Mouse (Mus musculus) forebrain, embryonic 16.5 days (tissue): ENCODE results near the gene Wsb2. TPM values are rescaled to one million over a fixed set of nuclear protein-coding genes. Genes with fewer than 3 reads are reported as not detected.
"Not testable (repeated sequence)": the region's sequence is repeated elsewhere in the genome, so short reads cannot be mapped to it uniquely, and the experiment has no call there.

Experiments used
- ATAC-seq: fragments of 200-750 bp; cut with Nextera tagmentation; 2 replicates; pipeline ENCODE4 v1.8.0; 2017; ENCODE audit warnings: mild to moderate bottlenecking, moderate library complexity
- H3K27ac ChIP-seq: fragments of 300-500 bp; sonication (generic); 2 replicates; pipeline ENCODE4 v1.5.1; 2014; ENCODE audit warnings: low read length, control low read depth
- H3K27me3 ChIP-seq: fragments of 300-500 bp; sonication (generic); replicated peaks from 2 replicates; pipeline ENCODE4 v1.6.1; 2014; ENCODE audit warnings: low read length; ENCODE audit not compliant: control insufficient read depth, insufficient read depth
- H3K36me3 ChIP-seq: fragments of 300-500 bp; sonication (generic); 2 replicates; pipeline ENCODE4 v1.6.1; 2014; ENCODE audit not compliant: control insufficient read depth, insufficient read depth
- H3K4me1 ChIP-seq: fragments of 300-500 bp; sonication (generic); replicated peaks from 2 replicates; pipeline ENCODE4 v1.6.1; 2014; ENCODE audit warnings: low read length; ENCODE audit not compliant: control insufficient read depth, insufficient read depth
- H3K4me2 ChIP-seq: fragments of 300-500 bp; sonication (generic); 2 replicates; pipeline ENCODE4 v1.6.1; 2014; ENCODE audit warnings: mild to moderate bottlenecking, low read length, control low read depth
- H3K4me3 ChIP-seq: fragments of 300-500 bp; sonication (generic); replicated peaks from 2 replicates; pipeline ENCODE4 v1.5.1; 2014; ENCODE audit warnings: mild to moderate bottlenecking, low read length, control low read depth
- H3K9ac ChIP-seq: fragments of 300-500 bp; sonication (generic); replicated peaks from 2 replicates; pipeline ENCODE4 v1.6.1; 2014; ENCODE audit warnings: low read depth, low read length, control low read depth
- H3K9me3 ChIP-seq: fragments of 300-500 bp; sonication (generic); 2 replicates; pipeline ENCODE4 v1.6.1; 2016; ENCODE audit warnings: low read length; ENCODE audit not compliant: control insufficient read depth
- WGBS: fragments of 180-500 bp; shearing (Covaris S2); extraction: QIAGEN DNeasy Blood & Tissue Kit; methylation state at CpG from one replicate; pipeline ENCODE4 v1.1.7; 2014; 5-methylcytosine and 5-hydroxymethylcytosine counted together
- polyA plus RNA-seq: library from polyadenylated mRNA; unstranded; fragments of >200 nt; fragmentation: Nextera tagmentation; extraction: Ambion mirVana; gene quantifications from 2 replicates; pipeline ENCODE4 v1.2.1, GENCODE M21; 2015

Gene Wsb2
- polyA plus RNA-seq, 1 experiment from 2014 or later, result 227 TPM

GRCm38 (mm10) chr5:117376331-117376761 is 19.2 kb downstream of the Wsb2 start:
- no peaks in the 10 kb centered on the region for H3K9me3 ChIP-seq
- no peak overlapping the region for H3K4me3 ChIP-seq
- no peak overlapping the region for H3K9ac ChIP-seq
- WGBS, result 77% methylated on average over 11 of the region's 11 CpGs
- no peaks in the 10 kb centered on the region for H3K4me1 ChIP-seq
- no peaks in the 10 kb centered on the region for H3K27me3 ChIP-seq
- no peak overlapping the region for H3K27ac ChIP-seq
- ATAC-seq, result no peak
- no peak overlapping the region for H3K4me2 ChIP-seq
- peaks cover 36% of the 10 kb centered on the region for H3K36me3 ChIP-seq

- not testable (repeated sequence) for H3K4me1 ChIP-seq, ATAC-seq, H3K9ac ChIP-seq, H3K4me2 ChIP-seq, H3K27ac ChIP-seq, H3K27me3 ChIP-seq, H3K4me3 ChIP-seq, H3K9me3 ChIP-seq
- H3K36me3 ChIP-seq, result peaks cover 28% of the 10 kb centered on the region
- 94% methylated on average over 14 of the region's 14 CpGs for WGBS
Measured at GRCm38 (mm10) chr5:117377731-117378130, 20.6 kb downstream of the Wsb2 start.

GRCm38 (mm10) chr5:117380199-117380598 is 23.1 kb downstream of the Wsb2 start:
- 83% methylated on average over 4 of the region's 4 CpGs for WGBS

GRCm38 (mm10) chr5:117381785-117382184 is 24.7 kb downstream of the Wsb2 start:
- Histone ChIP-seq H3K27me3 (no peaks in the 10 kb centered on the region), H3K4me2 (no peak overlapping the region), H3K4me3 (no peak overlapping the region), H3K4me1 (no peaks in the 10 kb centered on the region), H3K9ac (no peak overlapping the region), H3K9me3 (no peaks in the 10 kb centered on the region), H3K27ac (no peak overlapping the region), H3K36me3 (peaks cover 13% of the 10 kb centered on the region; the same call in 1 of the 2 replicates)
- ATAC-seq, result no peak
- WGBS, result 80% methylated on average over 7 of the region's 7 CpGs

More at GRCm38 (mm10) chr5:117380199-117380598, 23.1 kb downstream of the Wsb2 start:
- Histone ChIP-seq H3K27me3 (no peaks in the 10 kb centered on the region), H3K4me1 (no peaks in the 10 kb centered on the region), H3K4me3 (no peak overlapping the region), H3K36me3 (peaks cover 25% of the 10 kb centered on the region), H3K9me3 (no peaks in the 10 kb centered on the region), H3K27ac (no peak overlapping the region), H3K9ac (no peak overlapping the region), H3K4me2 (no peak overlapping the region)
- no peak for ATAC-seq

- H3K36me3 ChIP-seq, result peaks cover 10% of the 10 kb centered on the region; the same call in 1 of the 2 replicates
- no peaks in the 10 kb centered on the region for H3K27me3 ChIP-seq
- WGBS, result 77% methylated on average over 12 of the region's 12 CpGs
- no peak overlapping the region for H3K4me2 ChIP-seq
- peaks cover 8% of the 10 kb centered on the region for H3K4me1 ChIP-seq
- H3K27ac ChIP-seq, result no peak overlapping the region
- no peak overlapping the region for H3K4me3 ChIP-seq
- H3K9ac ChIP-seq, result no peak overlapping the region
- no peaks in the 10 kb centered on the region for H3K9me3 ChIP-seq
- no peak for ATAC-seq
Measured at GRCm38 (mm10) chr5:117383198-117383597, 26.1 kb downstream of the Wsb2 start.

- Histone ChIP-seq H3K36me3 (no peaks in the 10 kb centered on the region; the same call in 1 of the 2 replicates), H3K4me1 (peaks cover 12% of the 10 kb centered on the region), H3K27ac (peak overlapping the region; percentile 53), H3K9ac (peak overlapping the region; percentile 87), H3K4me2 (peak overlapping the region; percentile 70), H3K27me3 (no peaks in the 10 kb centered on the region), H3K4me3 (peak overlapping the region; percentile 80), H3K9me3 (peaks cover 2% of the 10 kb centered on the region; the same call in 1 of the 2 replicates)
- ATAC-seq, result peak; percentile 19; the same call in 1 of the 2 replicates
- WGBS, result 9% methylated on average over 16 of the region's 16 CpGs
Measured at GRCm38 (mm10) chr5:117388296-117388751, 31.2 kb downstream of the Wsb2 start.

GRCm38 (mm10) chr5:117388877-117389276 is 31.8 kb downstream of the Wsb2 start, which contains the start of gene Rfc5:
Gene Rfc5, minus strand, starts transcription at chr5:117389047.
- Histone ChIP-seq H3K9ac (peak within 1 kb of the TSS; percentile 87), H3K36me3 (no peaks in the 10 kb centered on the region; the same call in 1 of the 2 replicates), H3K27ac (peak within 1 kb of the TSS; percentile 53), H3K9me3 (peaks cover 2% of the 10 kb centered on the region; the same call in 1 of the 2 replicates), H3K4me1 (peaks cover 12% of the 10 kb centered on the region), H3K4me3 (peak within 1 kb of the TSS; percentile 80), H3K27me3 (no peaks in the 10 kb centered on the region), H3K4me2 (peak within 1 kb of the TSS; percentile 70)
- under 1% methylated on average over 43 of the region's 44 CpGs for WGBS
- ATAC-seq, result peak; percentile 99

- H3K9me3 ChIP-seq, result peaks cover 2% of the 10 kb centered on the region; the same call in 1 of the 2 replicates
- H3K27ac ChIP-seq, result no peak overlapping the region
- no peaks in the 10 kb centered on the region for H3K27me3 ChIP-seq
- 93% methylated on average over 1 of the region's 1 CpGs for WGBS
- no peak for ATAC-seq
- no peak overlapping the region for H3K9ac ChIP-seq
- H3K4me3 ChIP-seq, result no peak overlapping the region
- H3K36me3 ChIP-seq, result no peaks in the 10 kb centered on the region
- no peak overlapping the region for H3K4me2 ChIP-seq
- peaks cover 12% of the 10 kb centered on the region for H3K4me1 ChIP-seq
Measured at GRCm38 (mm10) chr5:117390895-117391294, 33.8 kb downstream of the Wsb2 start.

GRCm38 (mm10) chr5:117395834-117396233 is 38.7 kb downstream of the Wsb2 start:
- Histone ChIP-seq H3K36me3 (no peaks in the 10 kb centered on the region), H3K4me3 (no peak overlapping the region), H3K27me3 (no peaks in the 10 kb centered on the region), H3K9ac (no peak overlapping the region), H3K27ac (no peak overlapping the region), H3K4me1 (no peaks in the 10 kb centered on the region), H3K4me2 (no peak overlapping the region), H3K9me3 (peaks cover 2% of the 10 kb centered on the region; the same call in 1 of the 2 replicates)
- ATAC-seq, result no peak
- 88% methylated on average over 5 of the region's 5 CpGs for WGBS
